Mouse (Mus musculus) ZHBTc4 (cell line): ENCODE measurements at regions not wholly inside any gene's neighbourhood (a gene's known extent, or its start where the extent isn't known, plus 50 kb on each side); places are given as distances from the start of the nearest gene placed in this dataset.

Experiments
- DNase-seq: peaks from one replicate; pipeline ENCODE4 v3.0.0-alpha.2; 2011; ENCODE audit warnings: low read depth, low spot score

DNA sequence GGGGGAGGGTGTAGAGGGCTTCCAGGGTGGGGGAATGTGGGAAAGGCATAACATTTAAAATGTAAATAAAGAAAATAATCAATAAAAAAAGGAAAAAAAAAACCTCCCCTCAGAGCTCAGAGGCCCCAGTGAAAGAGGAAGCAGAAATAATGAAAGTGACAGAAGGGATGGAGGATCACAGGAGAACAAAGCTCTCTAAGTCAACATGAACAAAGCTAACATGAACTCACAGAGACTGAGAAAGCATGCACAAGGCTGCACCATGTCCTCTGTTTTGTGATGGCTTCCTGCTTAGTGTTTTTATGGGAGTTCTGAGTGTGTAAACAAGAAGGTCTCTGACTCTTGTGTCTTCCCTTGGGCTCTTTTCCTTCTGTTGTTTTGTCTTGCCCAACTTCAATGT is 136.6 kb upstream of the Veph1 start:
- no peak for DNase-seq

DNA sequence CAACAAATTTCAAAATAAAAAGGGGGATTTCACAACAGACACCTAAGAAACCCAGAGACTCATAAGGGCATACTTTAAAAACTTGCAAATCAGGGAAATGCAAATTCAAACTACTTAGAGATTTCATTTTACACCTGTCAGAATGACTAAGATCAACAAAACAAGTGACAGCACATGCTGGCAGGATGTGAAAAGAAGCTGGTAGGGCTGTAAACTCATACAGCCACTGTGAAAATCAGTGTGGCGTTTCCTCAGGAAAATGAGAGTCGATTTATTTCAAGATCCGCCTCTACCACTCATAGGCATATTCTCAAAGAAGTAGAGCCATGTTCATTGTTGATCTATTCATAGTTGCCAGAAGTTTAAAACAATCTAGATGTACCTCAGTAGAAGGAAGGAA is 133.6 kb upstream of the Veph1 start:
- no peak for DNase-seq

DNA sequence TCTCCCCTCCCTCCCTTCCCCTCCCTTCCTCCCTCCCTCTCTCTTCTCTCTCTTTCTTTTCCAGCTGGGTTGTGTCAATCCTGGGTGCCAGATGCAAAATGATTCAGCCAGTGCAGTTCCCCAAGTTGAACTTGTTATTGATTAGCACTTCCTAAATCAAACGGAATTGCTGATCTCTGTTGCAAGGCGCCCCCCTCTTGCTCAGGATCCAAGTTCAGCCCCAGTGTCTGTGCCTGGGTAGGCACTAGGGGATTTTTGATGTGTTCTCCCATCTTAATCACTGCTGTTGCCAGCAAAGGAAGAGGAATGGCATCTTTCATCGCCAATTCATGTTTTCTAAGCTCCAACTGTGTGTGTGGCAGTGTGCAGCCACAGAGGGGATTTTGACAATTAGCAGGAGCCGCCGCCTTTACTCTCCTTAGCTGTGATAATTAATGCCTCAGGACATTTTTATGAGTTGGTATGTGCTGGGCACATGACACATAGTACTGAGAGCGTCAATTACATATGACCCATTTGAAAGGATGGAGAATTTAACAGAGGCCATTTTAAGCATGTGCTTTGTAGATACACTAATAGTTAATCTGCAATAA is 125.9 kb upstream of the Veph1 start:
- DNase-seq = no peak

DNA sequence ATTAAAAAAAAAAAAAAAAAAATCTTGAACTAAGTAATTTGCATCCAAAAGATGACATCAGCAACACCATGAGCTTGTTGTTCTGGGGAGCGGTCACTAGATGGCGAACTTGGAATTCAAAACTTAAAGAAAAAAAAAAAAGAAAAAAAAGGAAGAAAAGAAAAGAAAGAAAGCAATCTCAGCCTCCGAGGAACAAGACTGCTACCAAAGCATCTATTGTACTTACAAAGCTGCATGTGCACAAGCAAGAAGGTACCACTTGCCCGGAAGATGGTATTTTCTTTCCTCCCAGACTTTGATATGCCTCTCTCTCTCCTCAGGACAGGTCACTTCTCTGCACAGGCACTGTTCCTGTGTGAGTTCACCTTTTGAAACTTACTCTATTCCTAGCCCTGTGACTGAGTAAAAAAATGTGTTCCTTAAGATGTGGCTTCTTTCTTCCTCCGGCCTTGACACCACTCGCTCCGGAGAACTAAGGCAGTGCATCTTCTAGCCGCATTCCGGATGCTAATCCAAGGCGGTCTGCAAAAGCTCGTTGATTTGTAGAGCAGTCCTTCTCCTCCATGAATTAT is 114.2 kb upstream of the Veph1 start:
- DNase-seq = peak; percentile 46

DNA sequence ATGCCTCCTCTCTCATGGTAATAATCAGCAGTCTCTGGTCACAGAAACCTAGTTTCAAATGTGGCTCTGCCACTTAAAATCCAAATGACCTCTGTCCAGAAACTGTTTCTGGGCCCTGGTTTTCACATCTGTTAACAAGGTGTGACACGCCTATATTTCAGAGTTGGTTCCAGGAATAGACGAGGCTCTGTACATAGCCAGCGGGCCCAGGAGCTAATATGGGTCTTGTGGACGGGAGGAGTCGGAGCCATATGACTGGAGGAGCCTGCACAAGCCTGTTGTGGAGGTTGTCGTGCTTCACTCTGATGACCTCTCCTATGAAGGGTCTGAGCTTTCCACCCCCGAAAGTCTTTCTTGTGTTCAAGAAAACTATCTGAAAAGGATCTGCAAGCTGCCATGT is 112.2 kb upstream of the Veph1 start:
- DNase-seq = no peak

DNA sequence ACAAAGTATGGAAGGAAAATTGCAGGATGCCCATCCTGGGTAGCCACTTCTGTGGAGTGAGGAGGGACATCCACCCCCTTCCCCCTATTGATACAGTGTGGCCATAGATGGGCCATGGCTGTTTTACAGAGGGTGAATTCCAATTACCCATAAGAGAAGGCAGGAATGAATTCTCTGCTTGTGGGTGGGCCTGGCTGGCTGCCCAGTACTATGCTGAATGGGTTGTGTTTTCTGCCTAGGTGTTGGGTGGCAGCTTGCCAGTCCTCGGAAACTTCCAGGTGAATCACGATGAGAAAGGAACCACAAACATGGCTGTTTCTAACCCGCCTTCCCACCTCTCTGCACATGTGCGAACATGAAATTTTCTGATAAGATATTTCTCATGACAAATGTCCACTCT is 109.0 kb upstream of the Veph1 start:
- no peak for DNase-seq

DNA sequence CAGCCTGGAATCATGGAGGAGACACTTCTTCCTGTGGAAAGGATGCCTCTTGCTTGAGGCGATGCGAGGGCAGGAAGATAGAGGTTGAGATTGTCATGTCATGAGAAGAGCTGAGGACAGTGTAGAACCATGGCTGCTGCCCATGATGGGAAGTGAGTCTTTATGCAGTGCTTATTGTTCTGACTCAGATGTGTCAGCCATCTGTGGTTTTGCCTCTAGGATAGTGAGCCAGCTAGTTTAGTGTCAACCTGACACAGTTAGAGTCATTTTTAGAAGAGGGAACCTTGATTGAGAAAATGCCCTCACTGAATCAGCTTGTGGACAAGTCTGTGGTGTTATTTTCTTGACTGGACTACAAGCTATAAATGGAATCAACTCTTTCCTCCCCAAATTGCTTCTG is 107.1 kb upstream of the Veph1 start:
- DNase-seq = no peak

DNA sequence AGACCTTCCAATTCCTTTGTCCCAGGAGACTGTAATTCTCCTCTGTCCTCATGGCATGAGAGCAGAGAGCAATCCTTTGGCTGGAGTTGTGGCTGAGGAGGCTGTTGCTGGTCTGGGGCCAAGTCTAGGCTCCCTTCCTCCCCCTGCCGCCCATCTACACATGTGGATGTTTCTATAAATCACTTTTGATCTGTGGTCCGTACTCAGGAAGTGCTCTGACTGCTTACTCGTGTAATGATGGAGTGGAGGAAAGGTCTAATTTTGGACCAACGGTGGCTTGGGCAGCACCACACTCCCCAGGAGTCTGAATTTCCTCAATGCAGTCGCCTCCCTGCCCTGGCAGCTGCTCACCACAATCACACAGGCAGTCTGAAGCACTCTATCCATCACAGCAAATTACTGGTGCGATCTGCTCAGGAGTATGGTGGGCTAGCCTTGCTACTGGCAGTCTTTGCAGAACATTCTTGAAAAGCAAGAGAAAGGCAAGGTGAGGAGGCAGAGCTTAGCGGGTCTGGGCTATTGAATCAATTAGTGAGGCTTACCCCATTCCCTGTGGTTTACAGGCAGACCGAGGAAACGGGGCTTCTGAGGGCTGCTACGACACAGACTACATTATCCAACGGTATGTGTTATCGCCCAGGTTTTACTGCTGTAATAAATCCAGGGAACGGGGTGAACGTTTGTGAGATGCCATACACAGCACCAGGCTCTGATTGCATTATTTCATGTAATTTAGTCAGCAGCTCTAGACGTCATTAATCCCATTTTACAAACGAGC is 104.3 kb upstream of the Veph1 start:
- no peak for DNase-seq

DNA sequence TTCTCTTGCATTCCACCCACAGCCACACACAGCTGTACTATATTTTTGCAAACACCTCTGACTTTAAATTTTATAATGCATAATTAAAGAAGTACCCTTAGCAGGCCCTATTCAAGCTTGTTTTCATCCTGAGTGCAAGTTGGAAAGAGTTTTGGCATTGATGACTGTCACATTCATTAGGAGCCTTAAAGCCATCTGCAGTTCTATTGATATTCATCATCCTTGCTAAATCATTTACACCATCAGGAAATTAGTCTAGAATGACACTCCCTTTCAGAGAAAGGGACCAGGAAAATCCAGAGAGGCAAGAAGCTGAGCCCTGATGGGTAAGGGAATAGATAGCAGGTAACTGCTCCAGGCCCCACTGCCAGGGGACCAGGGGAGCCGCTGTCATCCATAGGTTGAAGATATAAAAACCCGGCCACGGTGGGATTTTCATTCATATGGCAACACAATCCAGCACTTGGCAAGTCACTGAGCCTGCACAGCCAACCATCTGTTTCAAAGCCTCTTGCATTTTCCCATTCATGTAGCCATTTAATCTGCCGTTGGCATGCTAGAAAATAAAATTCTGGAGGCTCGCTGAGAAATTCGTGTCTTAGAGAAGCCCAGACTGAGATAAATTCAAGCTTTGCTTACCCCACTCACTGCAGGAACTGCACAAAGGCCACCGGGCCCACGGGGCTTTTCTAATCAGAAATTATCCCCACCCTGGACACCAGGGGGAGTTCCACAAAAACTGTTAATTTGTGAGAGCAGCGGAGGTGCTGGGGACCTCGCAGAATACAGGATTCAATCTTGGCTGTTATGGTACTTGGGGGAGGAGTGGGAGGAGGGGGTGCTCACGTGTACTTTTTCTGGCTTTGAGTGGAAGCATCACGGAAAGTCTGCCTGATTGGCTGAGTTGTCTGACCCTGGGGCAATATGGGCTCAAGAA is 101.8 kb upstream of the Veph1 start:
- DNase-seq = peak; percentile 54

DNA sequence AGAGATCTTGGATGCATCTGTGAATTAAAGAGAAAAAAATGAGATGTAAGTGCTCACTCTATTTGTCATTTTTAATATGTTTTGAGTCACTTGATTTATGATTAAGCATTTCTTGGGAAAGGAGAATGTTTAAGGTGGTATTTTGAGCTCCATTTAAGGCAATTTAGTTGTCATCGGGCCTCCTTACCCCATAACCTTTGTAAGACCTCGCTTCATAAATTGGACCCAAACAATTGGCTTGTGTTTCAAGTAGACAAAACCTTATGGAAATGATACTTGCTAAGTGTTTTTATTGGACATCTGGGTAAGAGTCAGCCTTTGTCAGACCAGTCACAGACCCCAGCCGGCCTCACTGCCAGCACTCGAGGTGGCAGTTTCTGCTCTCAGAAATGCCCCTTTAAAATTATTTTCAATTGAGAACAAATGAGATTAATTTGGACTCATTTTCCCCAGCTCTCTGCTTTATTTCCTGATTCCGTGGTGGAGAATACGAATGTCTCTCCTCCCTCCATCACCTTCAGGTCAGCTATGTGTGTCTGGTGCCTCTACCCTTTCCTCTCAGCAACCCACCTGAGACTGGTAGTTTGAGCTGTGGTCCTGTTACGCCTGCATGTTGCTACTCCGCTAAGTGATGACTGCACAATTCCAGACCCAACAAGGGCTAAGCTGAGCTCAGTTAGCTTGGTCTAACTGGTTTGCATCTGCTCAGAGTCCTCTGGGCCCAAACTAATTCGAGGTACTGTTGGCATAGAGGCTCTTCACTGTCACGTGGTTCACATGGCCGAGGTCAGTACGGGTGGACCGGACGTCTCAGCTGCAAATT is 78.7 kb upstream of the Veph1 start:
- no peak for DNase-seq

DNA sequence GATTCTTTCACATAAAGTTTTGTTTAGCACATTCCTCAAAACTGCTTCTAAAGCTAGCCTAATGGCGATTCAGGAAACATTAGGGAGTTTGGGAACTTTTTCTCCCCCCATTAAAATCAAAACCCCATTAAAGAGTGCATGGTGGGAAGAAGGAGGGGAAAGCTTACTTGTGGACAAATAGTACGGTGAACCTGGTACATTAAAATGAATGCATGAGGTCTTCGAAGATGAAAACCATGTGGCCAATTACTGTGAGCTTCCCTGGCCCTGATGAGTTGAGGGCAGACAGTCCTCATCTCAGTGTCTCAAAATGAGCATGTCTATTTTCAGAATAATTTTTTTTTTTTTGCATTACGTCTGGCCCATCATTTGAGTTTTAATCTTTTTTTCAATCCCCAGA is 78.0 kb upstream of the Veph1 start:
- DNase-seq = no peak

DNA sequence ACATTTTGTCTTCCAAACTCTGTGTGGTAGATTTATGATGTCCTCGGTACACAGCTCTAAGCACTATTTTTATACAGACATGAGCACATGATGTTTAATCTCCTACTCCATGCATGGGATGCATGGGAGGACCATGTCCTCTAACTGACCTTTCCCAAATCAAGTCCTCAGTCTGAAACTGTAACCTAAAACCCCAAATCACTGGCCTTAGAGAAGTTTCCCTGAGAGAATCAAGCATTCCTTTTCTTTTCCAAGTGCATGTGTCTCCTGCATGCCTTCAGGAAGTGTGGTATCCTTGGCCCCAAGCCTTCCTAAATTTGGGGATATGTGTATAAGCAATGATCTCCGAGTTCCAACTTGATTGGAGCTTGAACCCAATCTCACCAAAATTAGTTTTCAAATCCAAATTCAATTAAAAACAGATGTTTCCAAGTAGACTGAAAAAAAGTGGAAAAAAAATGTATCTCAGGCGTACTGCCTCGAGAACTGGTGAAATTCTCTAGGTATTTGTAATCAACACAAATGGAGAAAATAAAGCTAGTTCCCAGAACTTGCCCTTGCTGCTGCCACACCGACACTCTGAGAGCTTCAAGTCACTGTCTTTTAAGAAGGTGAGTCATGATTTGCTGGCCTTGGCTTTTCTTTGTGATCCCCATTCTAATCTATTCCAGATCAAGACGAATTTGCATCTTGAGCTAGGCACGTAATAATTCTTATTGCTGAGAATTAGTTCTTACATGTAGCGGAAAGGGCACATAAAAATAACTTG is 77.4 kb upstream of the Veph1 start:
- DNase-seq = no peak
